Mouse (Mus musculus): ENCODE results near the gene Enpp1. TPM values are rescaled to one million over a fixed set of nuclear protein-coding genes. Genes with fewer than 3 reads are reported as not detected.

Gene Enpp1
- total and polyA plus RNA-seq, 3 experiments = 0.12 to 0.15 TPM; not detected in 1

DNA sequence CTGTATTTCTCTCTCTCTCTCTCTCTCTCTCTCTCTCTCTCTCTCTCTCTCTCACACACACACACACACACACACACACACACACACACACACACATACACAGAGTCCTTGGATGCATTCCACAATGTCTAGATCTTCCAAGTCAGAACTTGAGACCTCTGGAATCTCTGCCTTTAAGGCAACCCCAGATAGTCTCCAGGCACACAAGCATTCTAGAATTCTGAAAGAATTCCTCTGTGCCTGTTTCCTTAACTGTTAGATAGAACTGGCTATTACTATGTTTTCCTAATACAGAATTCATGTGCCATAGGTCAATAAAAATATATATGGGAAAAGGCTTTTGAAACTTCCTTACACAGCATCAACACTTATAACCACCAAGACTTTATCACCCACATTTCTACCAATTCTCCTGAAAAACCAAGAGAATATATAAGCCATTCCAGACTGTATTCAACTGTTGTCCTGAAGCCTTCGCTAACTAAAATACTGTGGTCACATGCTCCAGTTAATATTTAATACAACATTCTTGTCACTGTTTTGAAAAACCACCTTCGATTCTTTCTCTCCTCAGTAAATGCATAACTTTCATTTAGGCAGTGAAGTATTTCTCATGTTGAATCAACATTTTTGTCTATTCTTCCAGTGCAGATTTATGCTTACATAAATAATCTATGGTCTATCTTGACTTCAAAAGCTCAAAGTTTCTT lies 5.4 kb downstream of the Enpp1 start:
- no peak for TF ChIP-seq NELFE (IDR thresholded peaks at IDR 0.05; ENCODE audit: low read depth, low read length)
- TF ChIP-seq E2F4 (IDR thresholded peaks at IDR 0.05; ENCODE audit: borderline replicate concordance, low read depth, low read length) = no peak
- no peaks in the 10 kb centered on the region; a peak in 2 of 4 replicates for H3K27me3 ChIP-seq (ENCODE audit: control insufficient read depth in 1 of 2, insufficient read depth in 2 of 2, low read length in 2 of 2)
- H3K36me3 ChIP-seq (ENCODE audit: control insufficient read depth in 1 of 2, insufficient read depth in 2 of 2, low read length in 2 of 2) = no peaks in the 10 kb centered on the region
- H3K4me3 ChIP-seq (ENCODE audit: control insufficient read depth in 1 of 2, insufficient read depth in 1 of 2, low read depth in 2 of 2, low read length in 2 of 2) = no peak overlapping the region
- no peaks in the 10 kb centered on the region for H3K9me3 ChIP-seq (replicated peaks; ENCODE audit: insufficient read depth, low read length)
- no peak for DNase-seq (ENCODE audit: low read depth, low spot score)
- H3K9ac ChIP-seq (ENCODE audit: control insufficient read depth, low read depth, low read length, poor library complexity, severe bottlenecking) = no peak overlapping the region
- no peak overlapping the region for H3K27ac ChIP-seq (ENCODE audit: control insufficient read depth, low read depth, low read length)
- 0 out of 4 replicates have a peak, but pooled peaks cover 0 to 5% of the 10 kb centered on the region in 2 experiments for H3K4me1 ChIP-seq (ENCODE audit: control insufficient read depth in 1 of 2, insufficient read depth in 2 of 2, low read length in 2 of 2)
- H3K79me2 ChIP-seq (ENCODE audit: control insufficient read depth, insufficient read depth, low read length, poor library complexity) = no peaks in the 10 kb centered on the region

DNA sequence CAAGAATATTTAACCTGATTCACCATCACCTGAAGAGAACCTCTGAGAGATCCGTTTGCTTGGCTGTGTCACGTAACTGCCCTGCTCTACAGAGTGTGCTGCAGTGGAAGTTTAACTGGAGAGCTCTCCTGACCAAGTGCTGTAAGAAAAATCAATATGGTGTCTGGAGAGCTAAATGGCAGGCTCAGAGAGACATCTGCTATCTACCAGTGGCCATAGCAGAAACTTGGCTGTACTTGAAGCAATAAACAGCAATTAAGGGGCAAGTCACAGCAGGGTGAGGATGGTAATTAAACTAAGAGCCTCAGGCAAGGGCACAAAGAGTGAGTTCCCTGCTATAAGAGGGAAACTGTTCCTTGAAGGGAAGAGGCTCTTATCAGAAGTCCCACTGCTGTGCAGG lies 9.3 kb downstream of the Enpp1 start:
- no peak overlapping the region for H3K4me3 ChIP-seq (ENCODE audit: control insufficient read depth in 1 of 2, insufficient read depth in 1 of 2, low read depth in 2 of 2, low read length in 2 of 2)

DNA sequence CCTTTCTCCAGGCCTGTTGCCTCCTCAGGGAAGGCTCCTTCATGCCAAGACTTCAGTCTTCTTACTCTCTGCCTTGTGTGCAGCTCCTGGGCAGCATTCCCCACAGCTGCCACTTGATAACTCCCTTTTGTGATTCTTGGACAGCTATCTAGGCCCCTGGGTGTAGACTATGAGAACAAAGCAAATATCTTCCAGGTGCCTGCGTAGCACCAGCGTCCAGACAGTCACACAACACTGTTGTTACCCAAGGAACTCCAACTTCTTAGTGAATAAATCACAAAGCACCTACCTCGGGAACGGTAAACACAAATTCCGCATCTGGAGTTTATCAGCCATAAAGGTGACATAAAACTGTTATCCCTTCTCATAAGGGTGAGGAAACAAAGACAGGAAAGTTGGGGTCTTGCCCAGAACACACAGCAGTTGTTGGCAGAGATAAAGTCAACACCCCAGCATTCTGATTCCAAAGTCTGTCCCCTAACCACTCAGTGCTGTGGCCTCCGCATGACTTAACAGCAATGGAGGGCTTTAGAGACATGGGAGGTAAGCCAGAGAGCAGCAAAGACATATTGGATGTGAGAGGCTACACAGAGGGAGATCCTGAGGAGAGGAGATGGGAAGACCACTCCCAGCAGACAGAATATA lies 13.7 kb downstream of the Enpp1 start:
- H3K27me3 ChIP-seq (ENCODE audit: control insufficient read depth in 1 of 2, insufficient read depth in 2 of 2, low read length in 2 of 2) = no peaks in the 10 kb centered on the region; a peak in 2 of 4 replicates
- H3K36me3 ChIP-seq (ENCODE audit: control insufficient read depth in 1 of 2, insufficient read depth in 2 of 2, low read length in 2 of 2) = no peaks in the 10 kb centered on the region
- no peaks in the 10 kb centered on the region for H3K4me1 ChIP-seq (ENCODE audit: control insufficient read depth in 1 of 2, insufficient read depth in 2 of 2, low read length in 2 of 2)
- H3K27ac ChIP-seq (ENCODE audit: control insufficient read depth, low read depth, low read length) = no peak overlapping the region
- H3K4me3 ChIP-seq (ENCODE audit: control insufficient read depth in 1 of 2, insufficient read depth in 1 of 2, low read depth in 2 of 2, low read length in 2 of 2) = no peak overlapping the region
- TF ChIP-seq BHLHE40 (IDR thresholded peaks at IDR 0.05; ENCODE audit: borderline replicate concordance, low read depth, low read length) (no peak), MAX (IDR thresholded peaks at IDR 0.05; ENCODE audit: low read length) (no peak), ZNF384 (IDR thresholded peaks at IDR 0.05; ENCODE audit: low read depth, low read length) (no peak), ETS1 (IDR thresholded peaks at IDR 0.05; ENCODE audit: low read depth, low read length) (no peak), RCOR1 (IDR thresholded peaks at IDR 0.05; ENCODE audit: low read depth, low read length) (no peak), EP300 (IDR thresholded peaks at IDR 0.05; ENCODE audit: low read depth in 1 of 2, low read length in 2 of 2) (no peak), GABPA (IDR thresholded peaks at IDR 0.05; ENCODE audit: low read depth, low read length) (no peak), RAD21 (IDR thresholded peaks at IDR 0.05; ENCODE audit: low read depth, low read length) (no peak), SMC3 (IDR thresholded peaks at IDR 0.05; ENCODE audit: low read depth, low read length) (no peak)
- no peak for DNase-seq (ENCODE audit: low read depth, low spot score)
- H3K79me2 ChIP-seq (ENCODE audit: control insufficient read depth, insufficient read depth, low read length, poor library complexity) = no peaks in the 10 kb centered on the region
- no peaks in the 10 kb centered on the region for H3K9me3 ChIP-seq (replicated peaks; ENCODE audit: insufficient read depth, low read length)
- no peak overlapping the region for H3K9ac ChIP-seq (ENCODE audit: control insufficient read depth, low read depth, low read length, poor library complexity, severe bottlenecking)

More for the DNA sequence above, 9.3 kb downstream of the Enpp1 start:
- Histone ChIP-seq H3K4me1 (ENCODE audit: control insufficient read depth in 1 of 2, insufficient read depth in 2 of 2, low read length in 2 of 2) (no peaks in the 10 kb centered on the region), H3K27me3 (ENCODE audit: control insufficient read depth in 1 of 2, insufficient read depth in 2 of 2, low read length in 2 of 2) (no peaks in the 10 kb centered on the region; a peak in 2 of 4 replicates), H3K79me2 (ENCODE audit: control insufficient read depth, insufficient read depth, low read length, poor library complexity) (no peaks in the 10 kb centered on the region), H3K36me3 (ENCODE audit: control insufficient read depth in 1 of 2, insufficient read depth in 2 of 2, low read length in 2 of 2) (no peaks in the 10 kb centered on the region), H3K27ac (ENCODE audit: control insufficient read depth, low read depth, low read length) (no peak overlapping the region), H3K9me3 (replicated peaks; ENCODE audit: insufficient read depth, low read length) (no peaks in the 10 kb centered on the region), H3K9ac (ENCODE audit: control insufficient read depth, low read depth, low read length, poor library complexity, severe bottlenecking) (no peak overlapping the region)
- TF ChIP-seq ZC3H11A (IDR thresholded peaks at IDR 0.05; ENCODE audit: low read depth, low read length) (no peak), POLR2AphosphoS5 (IDR thresholded peaks at IDR 0.05; ENCODE audit: borderline replicate concordance, low read depth, low read length) (no peak), ELF1 (IDR thresholded peaks at IDR 0.05; ENCODE audit: low read depth, low read length) (no peak)
- DNase-seq (ENCODE audit: low read depth, low spot score) = no peak

Data from MEL (cell line).